Mouse (Mus musculus) mouse trophoblast stem cell (cell line): Measurements from ENCODE around the gene Tiam1.
"Not testable (repeated sequence)": the region's sequence is repeated elsewhere in the genome, so short reads cannot be mapped to it uniquely, and the experiment has no call there.

ENCODE experiments used
- in situ Hi-C, 2 experiments: fragments of 300-500 bp; cut with MseI, MboI; formaldehyde crosslinking; loops; 2 replicates in 1 of 2; 3 replicates in 1 of 2; pipeline ENCODE4 v1.15.1; 2025

Tiam1 gene

DNA sequence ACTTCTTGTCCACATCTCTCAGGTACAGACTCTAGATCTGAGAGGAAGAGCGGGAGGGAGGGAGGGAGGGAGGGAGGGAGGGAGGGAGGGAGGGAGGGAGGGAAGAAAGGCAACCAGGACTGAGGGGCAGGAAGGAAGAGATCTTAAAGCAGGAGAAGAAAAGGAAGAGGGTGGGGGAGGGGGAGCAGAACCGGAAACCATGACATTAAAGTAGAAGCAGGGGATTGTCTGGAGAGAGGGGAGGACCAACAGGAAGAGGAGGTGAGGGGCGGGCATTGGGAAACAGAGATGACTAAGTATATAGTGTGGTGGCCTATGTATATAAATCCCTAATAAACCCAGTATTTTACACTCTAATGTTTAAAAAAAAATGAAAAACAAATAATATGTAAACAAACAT is 34.1 kb downstream of the Tiam1 start:
- in situ Hi-C loops = no loop called here

DNA sequence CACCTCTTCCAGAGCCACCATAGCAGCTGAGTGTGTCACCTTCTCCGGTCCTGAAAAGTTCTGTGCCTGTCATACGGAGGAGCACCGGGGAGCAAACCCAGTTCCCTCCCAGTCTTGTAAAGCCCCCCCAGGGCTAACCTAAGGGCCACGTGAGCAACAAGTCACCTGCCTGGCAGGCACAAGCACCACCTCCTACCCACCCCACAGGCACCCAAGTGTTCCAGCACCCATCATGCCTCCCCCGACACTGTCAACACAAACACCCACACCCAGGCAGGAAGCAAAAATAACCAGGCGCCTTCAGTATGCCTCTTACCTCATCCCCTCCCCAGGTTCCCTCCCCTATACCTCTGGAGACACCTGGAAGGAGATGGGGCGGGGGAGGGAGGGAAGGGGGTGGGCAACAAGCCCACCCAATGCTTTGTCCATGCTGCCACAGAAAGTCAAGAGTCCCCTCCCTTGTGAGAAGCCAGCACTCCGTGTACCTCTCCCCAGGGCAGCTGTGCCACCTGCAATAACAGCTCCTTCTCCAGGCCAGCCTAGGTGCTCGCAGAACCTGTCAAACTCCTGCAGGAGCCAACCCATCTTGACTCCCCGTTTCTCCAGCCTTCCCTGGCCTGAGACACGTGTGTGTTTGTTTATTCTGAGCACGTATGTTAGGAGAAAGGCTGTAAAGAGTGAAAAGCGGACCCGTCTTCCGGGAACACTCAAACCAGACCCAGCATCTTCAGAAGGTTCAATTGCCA is 38.7 kb downstream of the Tiam1 start:
- in situ Hi-C loops = no loop called here

DNA sequence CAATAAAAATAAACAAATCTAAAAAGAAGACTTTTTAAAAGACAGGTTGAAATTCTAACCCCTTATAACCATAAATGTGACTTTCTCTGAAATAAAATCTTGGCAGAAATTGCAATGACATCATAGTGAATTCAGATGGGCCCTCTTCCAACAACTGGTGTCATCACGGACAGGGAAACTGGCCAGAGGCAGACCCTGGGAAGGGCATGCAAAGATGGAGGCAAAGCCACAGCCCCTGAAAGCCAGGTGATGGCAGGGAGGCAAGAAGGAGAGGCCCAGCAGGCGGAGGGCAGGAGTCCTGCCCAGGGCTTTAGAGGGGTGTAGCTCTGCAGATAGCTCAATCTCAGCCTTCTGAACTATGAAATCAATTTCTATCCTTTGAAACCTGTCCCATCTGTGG is 39.8 kb downstream of the Tiam1 start:
- in situ Hi-C loops = no loop called here

DNA sequence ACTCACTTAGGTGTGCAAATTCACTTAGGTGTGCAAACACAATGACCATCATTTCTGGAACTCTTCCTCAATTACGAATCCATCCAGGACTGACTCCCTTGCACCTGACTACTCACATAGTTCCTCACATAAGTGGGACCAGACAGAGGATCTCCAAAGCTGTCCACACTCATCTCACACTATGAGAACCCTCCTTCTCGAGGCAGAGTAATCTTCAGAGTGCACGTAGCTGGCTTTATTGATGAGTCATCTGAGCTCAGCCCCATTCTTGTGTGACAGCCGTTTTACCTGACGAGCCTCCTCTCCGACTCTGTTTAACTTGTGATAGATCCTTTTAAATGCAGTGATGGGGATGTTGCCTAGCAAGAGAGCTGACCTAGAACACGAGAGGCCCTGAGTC is 41.0 kb downstream of the Tiam1 start:
- in situ Hi-C loops = no loop called here

DNA sequence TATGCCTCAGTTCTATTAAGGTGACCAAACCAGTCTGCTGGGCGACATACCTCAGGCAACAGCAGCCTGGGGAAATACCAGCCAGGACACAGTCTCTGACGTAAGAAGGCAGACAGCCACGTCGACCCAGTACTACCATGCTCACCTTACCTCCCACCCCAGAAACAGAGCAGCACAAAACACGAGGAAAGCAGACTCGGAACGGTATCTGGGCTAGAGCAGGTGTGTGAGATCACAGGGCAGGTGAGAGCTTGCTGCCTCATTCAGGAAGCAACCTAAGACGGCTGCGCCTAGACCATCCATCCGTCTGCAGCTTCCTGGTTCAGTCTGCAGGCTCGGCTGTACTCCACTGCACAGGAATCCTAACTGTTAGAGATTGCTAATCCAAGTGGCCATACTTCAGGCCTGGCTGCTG is 45.4 kb downstream of the Tiam1 start:
- in situ Hi-C loops = no loop called here

DNA sequence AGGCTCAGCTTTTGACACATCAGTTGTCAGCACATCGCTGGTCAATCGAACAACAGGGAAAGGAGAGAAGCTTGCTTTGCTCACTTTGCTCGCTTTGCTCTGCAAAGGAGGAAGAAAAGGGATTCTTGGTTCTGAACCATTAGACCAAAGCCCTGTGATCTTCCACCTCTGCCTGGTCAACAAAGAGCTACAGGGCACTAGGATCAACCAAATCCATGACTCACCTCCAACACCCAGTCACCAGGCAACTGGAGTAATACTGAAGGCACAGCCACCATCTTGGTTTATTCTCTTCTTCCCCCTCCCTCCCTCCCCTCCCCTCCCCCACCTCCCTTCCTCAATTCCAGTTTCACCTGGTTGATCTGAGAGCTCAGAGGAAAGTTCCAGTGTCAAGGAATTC is 45.8 kb downstream of the Tiam1 start:
- in situ Hi-C loops = no loop called here

DNA sequence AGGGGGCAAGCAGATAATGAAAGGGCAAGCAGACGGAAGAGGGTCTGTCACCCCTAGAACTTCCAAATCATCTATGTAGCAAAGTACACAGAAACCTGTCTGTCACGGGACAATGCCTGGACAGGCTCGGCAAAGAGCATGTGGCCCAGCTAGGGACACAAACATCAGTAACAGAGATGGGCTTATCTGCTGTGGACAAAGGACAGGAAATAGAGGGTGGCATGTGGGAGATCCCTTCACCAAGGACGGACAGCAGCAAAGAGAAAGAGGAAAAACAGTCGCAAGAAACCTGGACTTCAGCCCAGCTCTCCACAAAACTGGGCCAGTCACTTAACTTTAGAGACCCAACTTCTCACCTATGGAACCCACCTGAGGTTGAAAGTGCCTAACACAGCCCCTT is 47.6 kb downstream of the Tiam1 start:
- in situ Hi-C loops = no loop called here

DNA sequence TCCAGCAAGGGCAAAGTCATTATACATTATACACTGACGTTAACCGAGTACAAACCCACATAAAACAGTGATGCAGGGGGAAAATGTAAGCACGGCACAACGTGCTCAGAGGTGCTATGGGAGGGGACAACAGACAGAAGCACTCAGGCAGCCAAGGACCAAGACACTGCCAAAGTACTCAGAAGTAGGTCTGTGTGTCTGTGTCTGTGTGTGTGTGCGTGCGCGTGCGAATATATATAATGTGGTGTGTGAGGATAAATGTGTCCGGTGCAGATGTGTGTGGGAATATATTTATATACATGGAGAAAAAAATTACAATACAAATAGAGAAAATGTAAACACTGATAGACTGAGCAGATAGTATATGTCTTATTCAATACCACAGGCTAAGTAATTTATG is 50.6 kb downstream of the Tiam1 start:
- in situ Hi-C loops = no loop called here

DNA sequence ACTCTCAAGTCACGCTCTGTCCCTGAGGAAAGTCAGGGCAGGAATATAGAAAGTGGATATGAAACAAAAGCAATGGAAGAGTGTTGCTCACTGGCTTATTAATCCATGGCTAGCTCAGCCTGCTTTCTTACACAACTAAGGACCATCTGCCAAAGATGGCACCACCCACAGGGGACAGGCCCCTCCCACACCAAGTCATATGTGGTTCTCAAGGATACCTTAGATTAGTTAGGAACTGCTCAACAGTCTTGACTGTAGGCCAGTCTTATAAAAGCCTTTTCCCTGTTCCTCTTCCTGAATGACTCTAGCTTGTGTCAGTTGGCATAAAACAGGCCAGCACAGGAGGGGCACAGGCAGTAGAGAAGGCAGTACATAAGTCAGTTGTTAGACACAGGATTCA is 51.7 kb downstream of the Tiam1 start:
- in situ Hi-C loops = no loop called here

DNA sequence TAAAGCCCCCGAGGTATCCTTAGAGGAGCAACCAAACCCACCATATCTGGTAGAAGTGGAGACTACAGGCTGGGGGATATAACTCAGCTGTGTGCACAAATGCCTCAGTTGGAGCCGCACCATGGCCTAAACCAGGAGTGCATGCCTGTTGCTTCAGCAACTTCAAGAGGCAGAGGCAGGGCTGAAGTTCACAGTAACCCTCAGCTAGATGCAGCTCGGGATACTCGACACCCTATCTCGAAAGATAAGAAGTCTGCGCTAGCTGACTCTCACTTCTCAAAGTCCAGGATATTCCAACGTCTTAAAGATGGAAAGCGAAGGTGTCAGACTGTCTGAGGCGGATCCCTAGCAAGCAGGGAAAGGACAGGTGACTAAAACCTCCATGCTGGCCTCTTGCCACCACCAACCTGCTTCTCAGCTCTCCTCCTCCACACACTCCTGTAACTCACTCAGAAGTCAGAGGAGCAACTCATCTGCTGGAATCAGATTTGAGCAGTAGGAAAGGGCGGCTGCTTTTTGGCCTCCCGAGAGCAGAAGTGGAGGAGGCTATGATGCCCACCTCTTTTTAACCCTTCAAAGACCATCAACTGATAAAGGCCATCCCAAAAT is 52.4 kb downstream of the Tiam1 start:
- in situ Hi-C loops = no loop called here

DNA sequence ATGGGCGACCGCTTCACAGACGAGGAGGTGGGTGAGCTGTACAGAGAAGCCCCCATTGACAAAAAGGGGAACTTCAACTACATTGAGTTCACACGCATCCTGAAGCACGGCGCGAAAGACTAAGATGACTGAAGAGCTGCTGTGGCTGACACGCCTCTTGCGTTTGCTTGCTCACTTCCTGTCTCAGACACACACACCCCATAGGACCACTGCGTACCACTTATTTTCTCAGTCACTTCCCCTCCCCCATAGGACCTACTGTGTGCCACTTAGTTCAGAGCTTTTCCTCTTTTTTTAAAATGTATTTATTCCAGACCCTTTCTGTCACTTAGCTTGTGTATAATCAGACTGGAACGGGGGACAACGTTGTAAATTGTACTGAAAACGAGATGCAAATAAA is 53.2 kb downstream of the Tiam1 start:
- in situ Hi-C loops = no loop called here

DNA sequence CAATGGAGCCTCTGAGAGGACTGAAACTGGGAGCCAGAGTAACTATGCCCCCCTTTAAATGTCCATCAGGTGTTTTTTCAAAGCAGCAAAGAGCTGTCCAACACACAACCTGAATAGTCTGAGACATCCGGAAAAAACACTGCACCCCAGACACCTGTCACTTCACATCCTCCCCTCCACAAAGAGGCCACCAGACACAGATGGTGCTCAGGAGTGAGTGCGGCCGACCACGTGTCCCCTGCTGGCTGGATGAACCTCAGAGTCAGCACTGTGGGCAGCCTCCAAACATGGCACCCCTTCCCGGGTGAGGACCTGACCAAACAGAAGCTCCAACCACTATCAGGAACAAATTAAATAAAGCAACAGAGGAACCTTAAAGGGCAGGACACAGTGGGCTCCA is 56.3 kb downstream of the Tiam1 start:
- in situ Hi-C loops = no loop called here

DNA sequence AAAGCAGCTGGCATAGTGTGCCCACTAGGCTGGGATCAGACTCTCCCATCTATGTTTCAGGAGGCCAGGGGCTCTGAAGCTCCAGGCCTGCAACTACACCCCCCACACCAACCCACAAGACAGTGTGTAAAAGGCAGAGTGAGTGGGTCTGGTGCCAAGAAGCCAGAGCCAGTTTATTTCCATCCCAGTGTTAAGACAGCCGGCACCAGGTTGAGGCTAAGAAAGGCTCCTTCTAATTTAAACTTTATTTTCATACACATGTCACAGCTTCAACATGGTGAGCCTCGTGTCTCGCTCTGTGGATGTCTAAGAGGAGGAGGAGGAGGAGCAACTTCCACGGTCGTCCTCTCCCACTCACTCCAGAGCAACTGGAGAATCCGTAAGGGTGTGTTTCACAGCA is 57.5 kb downstream of the Tiam1 start:
- in situ Hi-C loops = no loop called here

DNA sequence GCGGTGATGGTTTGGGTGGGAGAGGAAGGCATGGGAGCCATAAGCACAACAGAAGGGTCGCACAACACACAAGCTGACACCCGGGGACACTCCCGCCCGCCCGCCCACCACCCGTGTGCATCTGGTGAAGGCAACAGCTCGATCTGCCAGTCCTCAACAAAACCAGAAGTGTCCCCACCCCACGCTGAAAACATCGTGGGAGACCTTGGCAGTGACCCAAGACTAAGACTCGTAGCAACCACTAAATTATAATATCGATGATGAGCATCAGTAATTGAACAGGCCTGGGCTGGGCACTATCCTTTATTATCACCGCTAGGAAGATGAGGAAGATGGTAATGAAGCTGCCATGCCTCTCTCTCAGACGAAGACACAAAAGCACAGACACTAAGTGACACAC is 58.0 kb downstream of the Tiam1 start:
- in situ Hi-C loops = no loop called here

DNA sequence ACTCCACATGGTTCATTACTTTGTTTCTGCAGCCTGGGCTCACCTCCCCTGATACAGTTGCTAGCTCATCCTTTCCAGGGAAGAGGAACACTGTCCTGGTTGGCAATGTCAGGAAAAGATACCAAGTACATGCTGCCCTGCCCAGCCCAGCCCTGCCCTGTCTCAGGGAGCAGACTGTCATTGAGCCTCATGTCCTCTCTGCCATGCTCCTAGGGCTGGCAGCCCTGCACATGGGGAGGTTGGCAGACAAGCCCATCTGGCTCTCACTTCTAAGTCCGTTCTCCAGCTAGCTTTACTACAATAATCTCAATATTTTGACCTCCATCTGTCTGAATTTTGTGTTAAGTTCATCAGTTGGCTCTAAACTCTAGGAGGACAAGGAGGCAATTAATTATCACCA is 62.4 kb downstream of the Tiam1 start:
- in situ Hi-C loops = no loop called here

DNA sequence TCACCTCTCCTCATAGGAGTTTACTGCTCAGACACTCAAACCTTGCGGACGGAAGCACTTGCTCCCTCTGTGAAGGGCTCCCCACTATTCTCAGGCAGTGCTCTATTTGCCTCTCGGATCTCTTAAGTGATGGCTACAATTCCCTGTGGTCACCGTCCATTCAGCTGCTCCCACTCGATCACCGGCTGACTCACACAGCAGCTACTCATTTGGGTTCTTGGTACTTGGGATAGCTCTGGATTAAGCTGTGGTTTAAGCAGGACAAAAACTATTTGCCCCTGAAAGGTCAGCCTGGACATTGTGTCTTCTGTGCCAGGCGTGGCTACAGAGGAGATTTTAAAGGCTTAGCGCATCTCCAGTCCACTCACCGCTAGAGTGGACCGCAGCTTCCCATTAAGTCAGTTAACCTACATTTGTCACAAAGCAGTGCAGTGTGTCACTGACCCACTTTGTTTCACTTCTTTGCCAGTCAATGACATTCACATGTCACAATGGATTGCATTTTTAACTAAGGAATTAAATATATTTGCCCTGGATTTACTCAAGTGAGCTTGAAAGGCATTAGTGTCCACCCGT is 64.7 kb downstream of the Tiam1 start:
- in situ Hi-C loops = no loop called here

DNA sequence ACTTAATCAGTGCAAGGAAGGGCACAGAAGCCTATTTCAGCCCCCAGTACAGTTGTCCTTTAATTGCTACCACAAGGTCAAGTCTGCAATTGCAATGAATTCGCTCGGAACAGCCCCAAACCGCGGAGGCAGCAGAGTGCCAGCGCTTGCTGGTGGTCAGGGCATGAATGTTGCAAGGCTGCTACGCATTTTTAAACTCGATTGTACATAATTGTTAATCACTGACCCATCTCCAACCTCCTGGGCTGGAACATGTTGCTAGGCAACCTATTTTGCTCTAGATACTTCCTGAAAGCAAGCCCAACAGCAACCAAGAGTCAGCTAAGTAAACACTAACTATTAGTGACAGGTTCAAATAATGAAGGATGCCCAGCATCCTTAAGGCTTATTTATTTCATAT is 70.1 kb downstream of the Tiam1 start:
- in situ Hi-C loops = no loop called here

DNA sequence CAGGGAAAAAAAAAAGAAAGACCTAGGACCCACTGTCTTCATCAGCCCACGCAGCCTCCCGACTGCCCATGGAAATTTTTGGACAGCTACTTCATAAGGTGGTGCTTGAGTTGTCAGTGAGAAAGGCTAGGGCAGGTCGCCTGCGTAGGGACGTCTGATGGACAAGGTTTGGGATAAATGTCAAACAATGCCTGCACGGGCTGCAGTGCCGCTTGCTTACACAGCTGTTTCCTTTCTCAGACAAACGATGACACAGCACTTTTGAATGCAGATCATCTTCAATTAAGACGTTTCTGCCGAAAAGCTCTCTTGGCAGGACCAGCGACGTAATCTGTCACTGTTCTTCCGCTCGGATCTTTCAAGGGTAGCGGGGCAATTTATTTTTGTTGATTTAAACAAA is 70.9 kb downstream of the Tiam1 start:
- in situ Hi-C loops = no loop called here

DNA sequence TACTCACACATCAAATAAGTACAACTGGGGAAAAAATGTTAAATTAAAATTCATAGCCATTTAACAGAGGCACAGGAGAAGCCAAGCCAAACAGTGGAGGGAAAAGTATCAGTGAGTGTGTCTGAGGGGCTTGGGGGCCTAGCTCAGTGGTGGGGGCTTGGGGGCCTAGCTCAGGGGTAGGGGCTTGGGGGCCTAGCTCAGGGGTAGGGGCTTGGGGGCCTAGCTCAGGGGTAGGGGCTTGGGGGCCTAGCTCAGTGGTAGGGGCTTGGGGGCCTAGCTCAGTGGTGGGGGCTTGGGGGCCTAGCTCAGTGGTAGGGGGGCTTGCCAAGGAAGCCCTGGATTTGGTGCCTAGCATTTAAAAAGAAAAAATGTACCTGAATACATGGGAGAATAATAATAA is 72.4 kb downstream of the Tiam1 start:
- in situ Hi-C loops = not testable (repeated sequence)

DNA sequence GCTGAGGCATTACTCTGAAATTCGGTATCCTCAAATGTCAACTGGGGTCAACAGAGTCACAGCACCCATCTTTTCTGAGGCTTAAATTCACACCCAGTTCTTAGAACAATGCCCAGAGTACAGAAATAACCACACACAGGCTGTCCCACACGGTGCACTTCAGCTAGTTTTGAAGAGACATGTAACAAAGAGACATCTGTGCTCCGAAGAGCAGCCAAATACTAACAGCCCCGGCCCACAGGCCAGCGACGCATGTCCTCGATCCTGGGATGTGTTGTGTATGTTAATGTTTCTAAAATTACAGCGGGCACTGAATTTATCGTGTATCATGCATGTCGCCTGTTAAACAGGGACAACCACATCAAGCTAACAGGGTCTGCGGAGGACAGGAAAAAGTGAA is 73.5 kb downstream of the Tiam1 start:
- in situ Hi-C loops = no loop called here

DNA sequence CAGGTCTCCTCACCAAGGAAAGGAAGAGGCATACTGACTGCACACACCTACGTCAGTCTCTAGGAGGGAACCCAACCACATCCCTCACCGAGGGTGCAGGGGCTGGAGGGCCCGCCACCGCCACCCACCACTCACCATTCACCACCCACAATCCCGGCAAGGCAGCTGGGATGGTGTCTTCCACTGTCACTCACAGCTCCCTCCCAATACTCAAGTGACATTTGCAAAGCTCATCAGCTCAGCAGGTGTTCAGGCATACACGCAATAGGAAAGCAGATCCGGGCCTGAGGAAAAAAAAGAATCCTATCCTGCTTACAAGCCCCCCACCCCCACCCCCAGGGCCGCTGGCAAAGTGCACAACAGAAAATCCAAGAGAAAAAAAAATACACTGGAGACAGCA is 74.4 kb downstream of the Tiam1 start:
- in situ Hi-C loops = no loop called here

DNA sequence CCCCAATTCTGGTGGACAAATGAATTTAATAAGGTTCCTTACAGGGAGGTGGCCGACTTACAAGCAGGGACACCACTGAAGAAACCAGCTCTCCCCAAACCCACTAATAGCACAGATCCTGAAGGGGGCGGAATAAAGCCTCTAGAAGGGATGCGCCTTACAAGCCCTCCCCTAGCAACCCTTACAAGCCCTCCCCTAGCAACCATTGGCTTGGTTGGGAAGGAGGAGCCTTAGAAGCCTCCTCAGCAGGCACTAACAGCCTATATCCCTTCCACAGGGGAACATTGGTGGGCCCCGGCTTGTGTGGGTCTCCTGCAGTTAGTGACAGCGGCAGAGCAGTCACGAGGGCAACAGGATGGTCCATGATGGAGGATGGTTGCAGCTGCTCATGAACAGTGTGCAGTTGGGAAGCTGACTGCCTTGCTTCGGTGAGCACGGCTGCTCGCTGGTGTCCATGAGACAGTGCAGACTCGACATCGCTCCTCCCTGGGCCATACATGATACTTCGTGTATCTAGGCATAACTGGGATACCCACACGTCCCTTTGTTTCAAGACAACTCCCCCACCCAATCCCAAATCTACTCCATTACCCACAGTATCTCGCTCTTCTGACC is 90.6 kb downstream of the Tiam1 start:
- in situ Hi-C loops = no loop called here

DNA sequence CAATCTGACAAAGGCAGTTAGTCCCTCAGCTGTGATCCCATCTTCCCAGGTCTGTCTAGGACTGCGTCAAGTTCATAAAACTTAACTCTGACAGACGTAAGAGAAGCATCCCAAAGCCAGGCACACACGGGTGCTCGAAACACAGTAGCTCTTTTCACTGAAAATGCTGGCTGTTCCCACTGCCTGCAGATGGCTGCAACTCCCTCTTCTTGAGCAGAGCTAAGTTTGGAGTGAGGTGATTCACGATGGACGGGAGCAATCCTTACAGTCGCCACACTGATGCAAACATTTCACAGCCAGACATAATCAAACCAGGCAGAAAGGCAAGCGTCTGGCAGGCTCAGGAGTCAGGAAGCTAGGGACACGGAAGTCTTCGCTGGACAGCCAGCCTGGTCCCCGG is 91.2 kb downstream of the Tiam1 start:
- in situ Hi-C loops = no loop called here
